Mouse (Mus musculus) liver, embryonic 12.5 days (tissue): Measurements from ENCODE around the gene Ano9. TPM values are rescaled to one million over a fixed set of nuclear protein-coding genes. Genes with fewer than 3 reads are reported as not detected.

ENCODE experiments used
- ATAC-seq: fragments of 200-750 bp; cut with Nextera tagmentation; 2 replicates; pipeline ENCODE4 v1.8.0; 2017; ENCODE audit warnings: moderate number of reproducible peaks, mild to moderate bottlenecking, moderate library complexity
- H3K27ac ChIP-seq: fragments of 300-500 bp; sonication (generic); 2 replicates; pipeline ENCODE4 v1.5.1; 2016; ENCODE audit warnings: mild to moderate bottlenecking
- H3K27me3 ChIP-seq: fragments of 300-500 bp; sonication (generic); replicated peaks from 2 replicates; pipeline ENCODE4 v1.6.1; 2016; ENCODE audit warnings: mild to moderate bottlenecking, moderate library complexity
- H3K36me3 ChIP-seq: fragments of 300-500 bp; sonication (generic); 2 replicates; pipeline ENCODE4 v1.6.1; 2016; ENCODE audit warnings: mild to moderate bottlenecking, moderate library complexity
- H3K4me1 ChIP-seq: fragments of 300-500 bp; sonication (generic); 2 replicates; pipeline ENCODE4 v1.6.1; 2016
- H3K4me2 ChIP-seq: fragments of 300-500 bp; sonication (generic); 2 replicates; pipeline ENCODE4 v1.6.1; 2016; ENCODE audit warnings: mild to moderate bottlenecking, moderate library complexity
- H3K4me3 ChIP-seq: fragments of 300-500 bp; sonication (generic); 2 replicates; pipeline ENCODE4 v1.5.1; 2016; ENCODE audit warnings: mild to moderate bottlenecking, moderate library complexity
- H3K9ac ChIP-seq: fragments of 300-500 bp; sonication (generic); 2 replicates; pipeline ENCODE4 v1.6.1; 2016; ENCODE audit warnings: mild to moderate bottlenecking, moderate library complexity
- H3K9me3 ChIP-seq: fragments of 300-500 bp; sonication (generic); replicated peaks from 2 replicates; pipeline ENCODE4 v1.6.1; 2016; ENCODE audit warnings: mild to moderate bottlenecking, moderate library complexity
- WGBS: fragments of 180-500 bp; shearing (Covaris S2); methylation state at CpG from one replicate; pipeline ENCODE4 v1.1.7; 2016; ENCODE audit not compliant: insufficient replicate concordance; 5-methylcytosine and 5-hydroxymethylcytosine counted together
- polyA plus RNA-seq: library from polyadenylated mRNA; unstranded; fragments of >200 nt; fragmentation: Nextera tagmentation; extraction: Ambion mirVana; gene quantifications from 2 replicates; pipeline ENCODE4 v1.2.1, GENCODE M21; 2016

The Ano9 gene
- polyA plus RNA-seq, 1 experiment from 2014 or later = 0.15 TPM

DNA sequence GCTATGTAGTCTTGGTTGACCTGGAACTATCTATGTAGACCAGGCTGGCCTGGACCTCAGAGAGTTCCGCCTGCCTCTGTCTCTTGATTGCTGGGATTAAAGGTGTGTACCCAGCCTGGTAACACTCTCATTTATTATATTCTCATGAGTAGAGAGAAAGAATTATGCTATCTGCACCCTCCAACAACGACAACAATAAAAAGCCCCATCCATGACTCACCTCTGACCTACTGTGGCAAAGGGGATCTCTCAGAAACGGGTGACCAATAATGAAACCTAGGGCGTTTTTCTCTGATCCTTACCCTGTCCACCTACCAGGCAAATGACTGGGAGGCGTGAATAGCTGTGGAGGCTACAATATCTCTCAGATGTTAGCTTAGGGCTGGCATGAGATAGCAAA is 20.4 kb downstream of the Ano9 start:
- Histone ChIP-seq H3K4me1 (peaks cover 64% of the 10 kb centered on the region), H3K4me3 (no peak overlapping the region; the same call in 1 of the 2 replicates), H3K9ac (no peak overlapping the region), H3K27me3 (peaks cover 42% of the 10 kb centered on the region), H3K4me2 (peak overlapping the region; percentile 58), H3K36me3 (no peaks in the 10 kb centered on the region), H3K27ac (peak overlapping the region; percentile 77), H3K9me3 (no peaks in the 10 kb centered on the region)
- WGBS = 56% methylated on average over 5 of the region's 5 CpGs
- ATAC-seq = no peak

DNA sequence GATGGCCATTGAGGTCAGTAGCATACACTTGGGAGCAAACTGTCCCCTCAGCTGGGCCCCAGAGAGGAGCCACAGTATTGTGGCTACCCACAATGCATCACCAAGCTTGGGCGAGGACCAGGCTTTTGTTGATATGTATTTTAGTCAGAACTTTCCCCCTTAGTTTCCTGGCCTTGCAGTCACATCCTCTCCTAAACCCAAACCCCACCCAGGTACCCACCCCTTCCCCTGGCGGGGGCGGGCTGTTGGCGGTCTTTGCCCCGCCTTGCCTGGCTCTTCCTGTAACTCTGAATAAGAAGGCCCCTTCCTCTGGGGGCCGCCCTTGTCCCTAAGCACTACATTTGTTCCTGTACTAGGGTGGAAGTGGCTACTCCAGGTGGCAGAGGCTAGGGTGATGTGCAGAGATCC is 21.0 kb downstream of the Ano9 start:
- Histone ChIP-seq H3K27ac (peak overlapping the region; percentile 77), H3K4me2 (peak overlapping the region; percentile 58), H3K4me1 (peaks cover 70% of the 10 kb centered on the region), H3K4me3 (peak overlapping the region; percentile 30), H3K36me3 (no peaks in the 10 kb centered on the region; the same call in 1 of the 2 replicates), H3K27me3 (peaks cover 41% of the 10 kb centered on the region), H3K9me3 (no peaks in the 10 kb centered on the region), H3K9ac (peak overlapping the region; percentile 57)
- 10% methylated on average over 6 of the region's 6 CpGs for WGBS
- ATAC-seq = peak; percentile 49

DNA sequence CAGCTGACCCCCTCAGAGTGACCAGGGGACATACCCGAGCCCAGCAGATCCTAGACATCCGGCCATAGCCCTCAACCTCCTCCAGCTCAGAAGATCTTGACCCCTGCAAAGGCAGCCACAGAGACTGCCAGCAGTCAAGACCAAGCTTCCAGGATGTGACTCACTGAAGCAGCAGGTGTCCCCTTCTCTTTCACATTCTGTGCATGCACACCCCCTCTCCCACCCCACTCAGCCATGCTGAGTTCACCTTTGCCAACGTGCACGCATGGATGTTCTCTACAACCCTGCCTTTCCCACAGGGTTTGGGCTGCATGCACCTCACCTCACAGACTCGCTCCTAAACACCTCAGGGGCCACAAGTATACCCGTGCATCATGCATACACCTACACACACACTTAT is 21.6 kb downstream of the Ano9 start:
- Histone ChIP-seq H3K27ac (peak overlapping the region; percentile 77), H3K9ac (peak overlapping the region; percentile 57), H3K4me2 (peak overlapping the region; percentile 58)

DNA sequence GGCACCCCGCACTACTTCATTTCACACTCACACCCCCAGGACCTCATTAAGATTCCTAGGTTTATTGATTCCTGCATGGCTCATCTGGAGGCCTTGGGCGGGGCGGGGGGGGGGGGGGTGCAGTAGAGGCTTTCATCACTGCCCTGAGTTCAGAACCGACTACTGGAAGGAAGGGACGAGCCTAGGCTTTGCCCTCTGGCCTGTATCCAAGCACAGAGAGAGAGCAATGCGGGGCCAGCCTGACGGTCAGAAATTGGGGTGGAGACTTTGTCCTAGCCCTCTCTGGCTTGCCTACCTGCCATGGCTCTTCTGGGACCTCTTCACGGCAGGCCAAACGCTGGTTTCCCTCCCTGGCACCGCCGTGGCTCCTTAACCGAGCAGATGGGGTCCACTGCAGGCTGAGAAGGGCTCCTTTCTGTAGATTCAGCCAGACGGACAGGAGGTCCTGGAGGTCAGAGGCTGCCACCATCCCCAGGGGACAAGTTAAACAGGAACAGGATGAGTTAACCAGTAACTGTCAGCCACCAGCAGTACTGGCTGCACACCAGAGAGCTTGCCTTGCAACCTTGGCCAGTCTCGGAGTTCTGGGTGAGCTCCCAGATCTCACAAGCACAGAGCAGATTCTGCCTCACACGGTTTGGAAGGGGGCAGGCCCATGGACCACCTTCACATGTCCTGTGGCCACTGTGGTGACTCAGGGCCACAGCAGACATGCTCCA is 23.0 kb downstream of the Ano9 start:
- H3K4me2 ChIP-seq = peak overlapping the region; percentile 58
- H3K4me1 ChIP-seq = peaks cover 61% of the 10 kb centered on the region
- peaks cover 37% of the 10 kb centered on the region for H3K27me3 ChIP-seq
- 0 out of 2 replicates have a peak overlapping the region, but pooled peaks have one; percentile 57 for H3K9ac ChIP-seq
- H3K27ac ChIP-seq = peak overlapping the region; percentile 77
- H3K36me3 ChIP-seq = peaks cover 4% of the 10 kb centered on the region; the same call in 1 of the 2 replicates
- 62% methylated on average over 15 of the region's 15 CpGs for WGBS
- no peak for ATAC-seq
- 0 out of 2 replicates have a peak overlapping the region, but pooled peaks have one; percentile 13 for H3K4me3 ChIP-seq
- H3K9me3 ChIP-seq = no peaks in the 10 kb centered on the region

More for the DNA sequence above, 21.6 kb downstream of the Ano9 start:
- Histone ChIP-seq H3K36me3 (peaks cover 4% of the 10 kb centered on the region; the same call in 1 of the 2 replicates), H3K4me1 (peaks cover 72% of the 10 kb centered on the region), H3K4me3 (peak overlapping the region; percentile 30), H3K9me3 (no peaks in the 10 kb centered on the region), H3K27me3 (peaks cover 39% of the 10 kb centered on the region)
- no peak for ATAC-seq
- WGBS = 61% methylated on average over 6 of the region's 6 CpGs

DNA sequence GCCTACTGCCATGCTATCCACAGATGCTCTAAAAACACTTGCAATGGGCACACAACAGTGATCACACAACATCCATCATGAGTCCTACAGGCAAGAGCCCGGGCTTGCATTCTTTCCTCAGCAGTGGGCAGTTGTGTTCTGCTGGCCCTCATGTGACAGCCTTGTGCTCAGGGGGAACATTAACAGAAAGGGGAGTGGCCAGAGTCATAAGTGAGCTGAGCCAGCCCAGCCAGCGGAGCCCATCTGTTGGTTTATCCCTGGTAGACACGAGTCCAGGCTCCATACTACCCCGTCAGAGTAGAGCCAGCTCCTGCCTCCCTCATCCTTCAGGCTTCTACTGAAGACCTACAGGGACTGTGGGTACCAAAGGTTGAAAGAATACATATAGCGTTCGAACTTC is 23.7 kb downstream of the Ano9 start:
- no peak for ATAC-seq
- peaks cover 37% of the 10 kb centered on the region for H3K27me3 ChIP-seq
- no peak overlapping the region for H3K9ac ChIP-seq

DNA sequence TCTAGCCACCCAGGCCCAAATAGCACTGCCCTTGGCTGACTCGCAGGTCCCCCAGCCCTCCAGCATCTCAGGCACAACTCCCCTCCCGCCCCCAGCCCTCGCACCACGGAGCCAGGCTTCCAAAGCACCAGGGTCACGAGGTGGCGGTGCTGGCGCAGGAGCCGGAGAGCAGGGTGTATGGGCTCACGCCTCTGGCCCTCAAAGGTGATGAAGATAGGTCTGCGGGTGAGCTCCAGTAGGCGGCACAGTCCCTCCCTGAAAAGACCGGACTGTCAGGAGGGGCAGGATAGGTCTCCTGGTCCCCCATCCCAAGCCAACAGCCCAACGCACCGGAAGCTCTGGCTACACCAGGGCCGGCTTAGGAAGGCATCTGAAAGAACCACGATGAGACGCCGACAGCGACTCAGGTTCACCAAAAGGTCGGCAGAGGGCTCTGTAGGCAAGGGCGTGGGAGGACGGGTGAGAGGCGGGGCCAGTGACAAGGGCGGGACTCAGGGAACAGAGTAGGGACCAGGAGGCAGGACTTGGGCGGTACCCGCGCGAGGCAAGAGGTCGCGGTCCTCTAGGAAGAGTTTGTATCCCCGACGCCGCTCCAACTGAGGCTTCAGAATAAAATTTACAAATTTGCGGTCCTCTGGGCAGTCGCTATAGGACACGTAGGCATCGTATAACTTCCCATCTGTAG is 25.4 kb downstream of the Ano9 start:
- peak overlapping the region; percentile 66 for H3K4me2 ChIP-seq
- peaks cover 4% of the 10 kb centered on the region; the same call in 1 of the 2 replicates for H3K36me3 ChIP-seq
- H3K4me3 ChIP-seq = peak overlapping the region; percentile 37
- H3K4me1 ChIP-seq = peaks cover 62% of the 10 kb centered on the region
- peak overlapping the region; percentile 54 for H3K9ac ChIP-seq
- peak overlapping the region; percentile 57 for H3K27ac ChIP-seq
- H3K27me3 ChIP-seq = peaks cover 45% of the 10 kb centered on the region
- WGBS = 12% methylated on average over 37 of the region's 37 CpGs
- peak; percentile 90 for ATAC-seq
- H3K9me3 ChIP-seq = no peaks in the 10 kb centered on the region

More for the DNA sequence above, 23.7 kb downstream of the Ano9 start:
- Histone ChIP-seq H3K27ac (peak overlapping the region; percentile 77), H3K36me3 (peaks cover 4% of the 10 kb centered on the region; the same call in 1 of the 2 replicates), H3K9me3 (no peaks in the 10 kb centered on the region), H3K4me3 (no peak overlapping the region), H3K4me2 (peak overlapping the region; percentile 58), H3K4me1 (peaks cover 57% of the 10 kb centered on the region)
- WGBS = 73% methylated on average over 6 of the region's 6 CpGs

DNA sequence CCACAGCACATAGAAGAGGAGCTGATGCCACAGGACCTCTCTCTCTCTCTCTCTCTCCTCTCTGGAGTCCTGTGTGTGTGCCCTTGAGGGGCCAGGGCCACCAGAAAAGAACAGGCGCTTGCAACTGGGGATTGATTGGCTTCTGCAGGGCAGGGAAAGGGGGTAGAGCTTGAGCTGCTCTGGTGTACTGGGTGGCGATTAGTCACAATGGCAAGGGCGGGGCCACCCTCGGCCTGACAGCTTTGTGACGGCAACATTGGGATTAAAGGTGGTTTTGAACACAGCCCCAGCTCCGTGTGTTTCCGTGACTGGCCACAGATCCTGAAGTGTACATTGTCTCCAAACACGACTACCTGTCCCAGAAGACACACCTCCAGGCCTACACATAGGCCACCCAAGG is 27.4 kb downstream of the Ano9 start:
- no peak overlapping the region for H3K9ac ChIP-seq
- ATAC-seq = no peak
- H3K36me3 ChIP-seq = peaks cover 4% of the 10 kb centered on the region; the same call in 1 of the 2 replicates
- H3K4me3 ChIP-seq = no peak overlapping the region
- peaks cover 42% of the 10 kb centered on the region for H3K4me1 ChIP-seq
- no peaks in the 10 kb centered on the region for H3K9me3 ChIP-seq
- no peak overlapping the region for H3K27ac ChIP-seq
- H3K27me3 ChIP-seq = peaks cover 60% of the 10 kb centered on the region
- 60% methylated on average over 8 of the region's 8 CpGs for WGBS
- H3K4me2 ChIP-seq = no peak overlapping the region

DNA sequence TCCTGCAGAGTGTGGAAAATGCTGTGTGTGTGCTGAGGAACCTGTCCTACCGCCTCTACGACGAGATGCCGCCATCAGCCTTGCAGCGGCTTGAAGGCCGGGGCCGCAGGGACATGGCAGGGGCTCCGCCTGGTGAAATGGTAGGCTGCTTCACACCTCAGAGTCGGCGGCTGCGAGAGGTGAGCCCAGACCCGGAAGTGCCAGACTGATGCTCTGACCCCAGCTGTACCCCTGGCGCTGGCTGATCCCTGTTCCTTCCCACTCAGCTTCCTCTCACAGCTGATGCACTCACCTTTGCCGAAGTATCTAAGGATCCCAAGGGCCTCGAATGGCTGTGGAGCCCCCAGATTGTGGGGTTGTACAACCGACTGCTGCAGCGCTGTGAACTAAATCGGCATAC is 29.1 kb downstream of the Ano9 start:
- Histone ChIP-seq H3K4me2 (peak overlapping the region; percentile 52), H3K36me3 (peaks cover 4% of the 10 kb centered on the region; the same call in 1 of the 2 replicates), H3K9me3 (no peaks in the 10 kb centered on the region), H3K4me3 (0 out of 2 replicates have a peak overlapping the region, but pooled peaks have one; percentile 7), H3K27me3 (peaks cover 60% of the 10 kb centered on the region), H3K27ac (no peak overlapping the region), H3K9ac (no peak overlapping the region), H3K4me1 (peaks cover 32% of the 10 kb centered on the region)
- no peak for ATAC-seq
- WGBS = 8% methylated on average over 18 of the region's 18 CpGs

DNA sequence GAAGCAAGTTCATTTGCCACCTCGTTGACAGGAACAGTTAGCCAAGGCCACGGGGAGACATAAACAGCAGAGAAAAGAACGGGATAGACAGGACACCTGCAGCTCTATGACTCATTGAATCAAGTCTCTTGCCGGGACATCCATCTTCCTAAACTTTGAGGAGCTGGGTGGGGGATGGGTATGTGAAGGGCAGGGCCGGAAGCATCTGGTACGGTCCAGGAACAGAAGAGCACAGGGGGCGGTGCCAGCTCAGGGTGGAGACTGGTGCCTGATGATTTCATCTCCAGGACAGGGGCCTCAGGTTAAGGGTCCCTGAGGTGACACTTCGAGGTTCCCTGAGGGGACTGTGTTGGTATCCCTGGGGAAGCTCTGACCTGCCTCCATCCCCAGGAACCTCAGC is 29.7 kb downstream of the Ano9 start:
- ATAC-seq = no peak
- peaks cover 64% of the 10 kb centered on the region for H3K27me3 ChIP-seq
- H3K9ac ChIP-seq = no peak overlapping the region
- peaks cover 27% of the 10 kb centered on the region for H3K4me1 ChIP-seq
- H3K36me3 ChIP-seq = peaks cover 4% of the 10 kb centered on the region; the same call in 1 of the 2 replicates
- no peak overlapping the region for H3K27ac ChIP-seq
- H3K4me3 ChIP-seq = 0 out of 2 replicates have a peak overlapping the region, but pooled peaks have one; percentile 7
- no peaks in the 10 kb centered on the region for H3K9me3 ChIP-seq
- WGBS = 17% methylated on average over 8 of the region's 8 CpGs
- H3K4me2 ChIP-seq = peak overlapping the region; percentile 52

DNA sequence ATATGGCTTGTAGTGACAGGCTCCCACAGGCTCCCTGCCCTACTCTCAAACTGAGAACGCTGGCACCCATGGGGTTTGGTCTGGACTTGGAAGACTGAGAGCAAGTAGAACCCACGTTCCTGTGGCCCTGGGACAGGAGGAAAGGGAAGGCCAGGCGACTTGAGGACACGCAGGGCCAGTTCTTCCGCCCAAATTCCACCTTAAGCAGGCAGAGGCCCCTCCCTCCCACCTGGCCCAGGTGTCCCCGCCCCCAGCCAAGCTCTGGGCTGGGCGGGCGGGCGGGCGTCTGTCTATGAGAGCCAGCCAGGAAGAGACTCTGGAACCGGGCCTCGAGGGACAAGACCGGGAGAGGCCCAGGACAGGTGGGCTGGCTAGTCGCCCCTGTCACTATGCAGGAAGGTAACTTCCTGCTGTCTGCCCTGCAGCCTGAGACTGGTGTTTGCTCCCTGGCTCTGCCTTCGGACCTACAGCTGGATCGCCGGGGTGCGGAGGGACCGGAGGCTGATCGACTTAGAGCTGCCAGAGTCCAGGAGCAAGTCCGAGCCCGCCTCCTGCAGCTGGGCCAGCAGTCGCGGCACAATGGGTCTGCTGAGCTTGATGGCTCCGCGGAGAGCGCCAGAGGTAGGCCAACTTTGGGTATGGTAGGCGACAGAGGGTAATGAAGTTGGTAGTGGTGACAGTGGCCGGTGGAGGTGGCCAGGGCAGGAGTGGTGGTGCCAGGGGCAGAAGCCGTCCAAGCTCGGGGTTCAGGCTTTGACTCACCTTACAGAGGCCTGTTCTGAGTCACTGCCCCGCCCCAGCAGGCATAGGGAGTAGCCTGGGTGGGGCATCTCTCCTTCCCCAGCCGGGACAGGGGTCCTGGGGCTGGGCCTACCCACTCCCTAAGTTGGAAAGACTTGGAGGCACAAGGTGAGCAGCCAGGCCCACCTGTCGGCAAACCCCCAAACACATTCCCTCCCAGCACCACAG is 37.8 kb downstream of the Ano9 start:
- Histone ChIP-seq H3K27me3 (peaks cover 70% of the 10 kb centered on the region), H3K36me3 (no peaks in the 10 kb centered on the region), H3K9me3 (no peaks in the 10 kb centered on the region), H3K4me1 (0 out of 2 replicates have a peak, but pooled peaks cover 7% of the 10 kb centered on the region), H3K4me2 (no peak overlapping the region), H3K9ac (0 out of 2 replicates have a peak overlapping the region, but pooled peaks have one; percentile 5), H3K27ac (no peak overlapping the region), H3K4me3 (no peak overlapping the region)
- no peak for ATAC-seq
- 35% methylated on average over 34 of the region's 34 CpGs for WGBS

DNA sequence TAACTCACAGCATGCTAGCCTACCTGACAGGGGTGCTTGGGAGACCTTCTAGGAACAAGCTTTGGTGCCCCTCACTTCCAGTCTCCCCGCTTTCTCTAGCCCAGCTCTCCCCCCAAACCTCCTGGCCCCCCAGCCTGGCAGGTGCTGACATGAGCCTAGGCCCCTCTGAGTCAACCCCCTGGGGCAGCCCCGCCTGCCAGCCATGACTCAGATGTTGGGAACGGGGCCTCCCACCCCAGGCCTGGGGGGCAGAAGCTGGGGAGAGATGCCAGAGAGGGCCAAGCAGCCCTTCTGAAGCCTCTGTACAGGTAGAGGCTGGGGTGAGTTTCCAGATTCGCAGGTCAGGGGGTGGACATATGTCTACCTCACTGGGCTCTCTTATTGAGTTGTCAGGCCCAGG is 38.7 kb downstream of the Ano9 start:
- 55% methylated on average over 4 of the region's 4 CpGs for WGBS
- 0 out of 2 replicates have a peak, but pooled peaks cover 7% of the 10 kb centered on the region for H3K4me1 ChIP-seq
- no peak overlapping the region for H3K4me3 ChIP-seq
- no peak for ATAC-seq
- H3K9me3 ChIP-seq = no peaks in the 10 kb centered on the region
- H3K27ac ChIP-seq = no peak overlapping the region
- H3K9ac ChIP-seq = 0 out of 2 replicates have a peak overlapping the region, but pooled peaks have one; percentile 17
- H3K27me3 ChIP-seq = peaks cover 78% of the 10 kb centered on the region
- H3K36me3 ChIP-seq = no peaks in the 10 kb centered on the region
- no peak overlapping the region for H3K4me2 ChIP-seq
